Mouse (Mus musculus) yolk sac, embryonic 10.5 days (tissue): ENCODE results near the gene Dnah8.

Experiments
- DNase-seq: peaks from one replicate; pipeline ENCODE4 v3.0.0-alpha.2; 2017; ENCODE audit warnings: low spot score

The Dnah8 gene

DNA sequence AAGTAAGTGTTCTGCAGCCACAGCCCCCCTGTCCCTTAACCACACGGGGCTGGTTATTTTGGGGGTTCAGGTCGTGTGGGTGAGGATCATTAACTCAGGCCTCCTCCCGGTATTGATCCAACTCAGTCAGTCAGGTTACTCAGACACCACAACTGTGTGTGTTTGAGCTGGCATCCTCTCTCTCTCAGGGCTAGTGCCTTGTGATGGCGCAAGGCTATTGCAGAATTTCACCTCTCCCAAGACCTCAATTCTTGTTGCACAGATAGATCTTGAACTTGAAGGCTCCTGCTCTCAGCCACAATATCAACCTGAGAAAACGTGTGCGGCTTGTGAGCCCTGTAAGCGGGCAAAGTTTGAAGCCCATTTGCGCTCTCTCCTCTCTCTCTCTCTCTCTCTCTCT, 38.0 kb downstream of the Dnah8 start:
- DNase-seq = no peak

DNA sequence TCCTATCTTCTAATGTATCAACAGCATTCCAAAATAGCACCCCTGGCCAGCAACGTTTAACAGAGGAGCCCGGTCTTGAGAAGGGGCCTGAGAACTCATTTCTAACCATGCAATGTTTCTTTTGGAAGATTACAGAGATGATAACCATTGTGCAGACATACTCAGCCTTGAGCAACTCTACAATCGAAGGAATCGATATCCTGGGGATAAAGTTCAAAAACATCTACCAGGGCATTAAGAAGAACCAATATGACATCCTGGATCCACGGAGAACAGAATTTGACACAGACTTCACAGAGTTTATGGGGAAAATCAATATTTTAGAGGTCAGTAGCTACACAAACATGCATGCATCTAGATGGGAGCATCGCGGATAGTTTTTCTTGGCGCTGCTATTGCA, 39.0 kb downstream of the Dnah8 start:
- DNase-seq = no peak

DNA sequence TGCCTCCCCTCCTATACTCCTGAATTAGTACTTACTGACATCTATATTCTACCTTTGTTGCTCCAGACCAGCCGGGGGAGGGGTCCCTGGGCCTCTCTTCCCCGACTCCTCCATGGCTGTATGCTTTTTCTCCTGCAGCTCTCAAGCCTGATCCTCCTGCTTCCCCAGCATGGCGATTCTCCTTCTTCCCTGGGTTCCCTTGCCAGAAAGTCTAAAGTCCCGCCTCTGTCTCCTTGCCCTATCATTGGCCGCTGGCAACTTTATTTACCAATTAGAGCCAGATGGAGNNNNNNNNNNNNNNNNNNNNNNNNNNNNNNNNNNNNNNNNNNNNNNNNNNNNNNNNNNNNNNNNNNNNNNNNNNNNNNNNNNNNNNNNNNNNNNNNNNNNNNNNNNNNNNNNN, 40.7 kb downstream of the Dnah8 start:
- no peak for DNase-seq

DNA sequence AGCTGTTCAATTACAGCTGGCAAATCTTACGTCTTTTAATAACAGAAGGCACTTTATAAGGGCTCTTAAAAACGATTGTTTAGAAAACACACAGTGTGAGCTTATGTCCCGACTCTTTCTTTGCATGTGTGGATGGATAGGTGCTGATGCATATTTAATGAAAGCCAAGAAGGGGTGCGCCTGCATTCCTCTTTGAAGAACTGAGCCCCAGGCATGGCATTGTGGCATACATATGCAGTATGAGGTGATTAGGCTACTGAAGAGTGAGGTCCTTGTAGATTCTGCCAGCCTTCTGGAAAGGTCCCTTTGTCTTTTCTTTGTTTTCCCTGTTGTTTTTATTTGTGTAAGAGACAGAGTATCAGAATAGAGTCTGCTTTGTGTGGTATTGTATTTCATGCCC, 48.4 kb downstream of the Dnah8 start:
- no peak for DNase-seq

DNA sequence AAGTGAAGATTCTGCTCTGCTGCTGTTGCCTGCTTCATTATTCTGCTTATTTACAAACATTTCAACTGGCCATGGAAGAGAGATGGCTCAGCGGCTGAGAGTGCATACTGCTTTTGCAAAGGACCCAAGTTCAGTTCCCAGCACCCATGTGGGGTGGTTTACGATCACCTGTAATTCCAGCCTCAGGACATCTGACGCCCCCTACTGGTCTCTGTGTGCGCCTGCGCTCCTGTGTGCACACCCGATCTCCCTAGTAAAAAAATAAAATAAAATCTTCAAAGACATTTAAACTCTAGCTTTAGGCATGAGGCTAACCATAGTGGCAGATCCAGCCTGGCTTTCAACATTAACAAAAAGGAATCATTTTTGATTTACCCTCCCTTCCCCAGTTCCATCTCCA, 48.9 kb downstream of the Dnah8 start:
- no peak for DNase-seq

DNA sequence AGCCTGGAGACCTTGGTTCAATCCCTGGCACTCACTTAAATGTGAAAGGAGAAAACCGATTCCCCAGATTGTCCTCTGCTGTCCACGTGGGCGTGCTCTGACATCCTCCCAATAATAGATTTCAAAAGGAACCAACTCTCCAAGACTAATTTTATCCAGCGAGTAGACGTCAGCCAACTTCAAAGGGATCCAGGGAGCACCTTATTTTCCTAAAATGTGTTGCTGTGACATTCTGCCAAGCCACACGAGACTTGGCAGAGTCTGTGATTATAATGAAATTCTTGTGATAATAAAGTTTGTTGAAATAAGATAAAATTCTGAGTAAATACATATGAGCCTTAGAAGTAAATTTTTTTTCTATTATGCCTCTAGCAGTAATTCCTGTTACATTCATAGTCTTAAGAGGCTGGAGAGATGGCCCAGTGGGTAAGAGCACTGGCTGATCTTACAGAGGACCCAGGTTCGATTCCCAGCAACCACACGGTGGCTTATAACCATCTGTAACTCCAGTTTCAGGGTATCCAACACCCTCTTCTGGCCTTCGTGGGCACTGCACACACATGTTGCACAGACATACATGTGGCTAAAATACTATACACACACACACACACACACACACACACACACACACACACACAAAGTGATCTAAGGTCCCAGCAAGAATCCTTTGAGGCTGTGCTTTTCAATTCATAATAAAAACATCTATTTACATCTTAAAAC, 51.0 kb downstream of the Dnah8 start:
- no peak for DNase-seq

DNA sequence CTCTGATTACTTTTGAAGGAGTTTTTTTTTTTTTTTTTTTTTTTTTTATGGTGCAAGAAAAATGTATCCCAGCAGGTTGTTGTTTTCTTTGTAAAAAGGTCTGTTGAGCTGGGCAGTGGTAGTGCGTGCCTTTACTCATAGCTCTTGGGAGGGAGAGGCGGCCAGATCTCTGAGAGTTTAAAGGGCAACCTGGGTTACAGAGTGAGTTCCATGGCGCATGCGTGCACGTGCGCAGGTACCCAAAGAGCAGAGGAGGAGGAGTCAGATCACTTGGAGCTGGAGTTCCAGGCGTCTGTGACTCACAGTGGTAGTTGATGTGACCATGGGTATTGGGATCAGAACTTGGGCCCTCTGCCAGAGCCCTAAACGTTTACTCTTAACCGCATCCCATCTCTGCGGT, 54.4 kb downstream of the Dnah8 start:
- DNase-seq = no peak

DNA sequence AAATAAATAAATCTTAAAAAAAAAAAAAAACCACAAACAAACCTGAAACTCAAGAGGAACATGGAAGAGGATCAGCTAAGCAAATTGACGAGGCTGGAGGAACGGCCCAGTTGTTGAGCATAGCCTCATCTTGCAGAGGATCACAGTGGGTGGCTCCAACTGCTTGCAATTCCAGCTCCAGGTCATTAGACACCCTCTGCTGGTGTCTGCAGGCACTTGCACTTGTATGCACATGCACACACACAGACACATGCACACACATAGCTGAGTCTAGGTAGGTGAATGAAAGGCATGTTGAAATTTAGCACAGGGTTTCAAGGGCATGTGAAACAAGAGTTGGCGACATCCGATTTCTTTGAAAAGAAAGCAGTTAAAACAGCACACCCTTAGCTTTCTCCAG, 55.5 kb downstream of the Dnah8 start:
- DNase-seq = no peak

DNA sequence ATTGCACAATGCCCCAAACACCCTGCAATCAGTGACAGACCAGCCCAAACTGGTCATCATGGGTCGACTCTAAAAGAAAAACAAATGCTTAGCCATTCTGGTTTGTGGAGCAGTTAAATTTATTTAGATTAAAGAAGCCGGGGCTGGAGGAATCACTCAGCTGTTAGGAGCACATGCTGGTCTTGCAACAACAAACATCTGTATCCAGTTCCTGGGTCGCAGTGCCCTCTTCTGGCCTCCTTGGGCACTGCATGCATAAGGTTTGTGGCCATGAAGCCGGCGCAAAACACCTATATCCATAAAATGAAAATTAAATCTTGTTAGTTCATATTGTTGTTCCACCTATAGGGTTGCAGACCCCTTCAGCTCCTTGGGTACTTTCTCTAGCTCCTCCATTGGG, 57.5 kb downstream of the Dnah8 start:
- DNase-seq = peak; percentile 34

DNA sequence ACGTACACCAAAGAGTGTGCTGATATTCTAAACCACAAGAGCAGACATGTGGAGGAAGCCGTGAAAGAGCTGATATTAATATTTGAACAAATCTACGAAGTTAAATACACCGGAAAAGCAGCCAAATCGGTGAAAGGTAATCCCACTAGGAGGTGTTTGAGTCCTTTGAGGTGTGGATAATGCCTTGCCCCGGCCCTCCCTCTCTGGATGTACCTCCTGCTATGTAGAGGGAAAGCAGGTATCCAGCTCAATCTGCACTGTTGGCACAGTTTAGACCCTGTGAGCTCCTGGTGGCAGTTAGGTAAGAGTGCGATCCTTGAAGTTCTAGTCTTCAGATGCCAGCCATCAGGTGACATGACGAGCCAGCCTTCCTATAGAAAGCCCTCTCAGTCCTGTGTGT, 66.0 kb downstream of the Dnah8 start:
- DNase-seq = no peak

DNA sequence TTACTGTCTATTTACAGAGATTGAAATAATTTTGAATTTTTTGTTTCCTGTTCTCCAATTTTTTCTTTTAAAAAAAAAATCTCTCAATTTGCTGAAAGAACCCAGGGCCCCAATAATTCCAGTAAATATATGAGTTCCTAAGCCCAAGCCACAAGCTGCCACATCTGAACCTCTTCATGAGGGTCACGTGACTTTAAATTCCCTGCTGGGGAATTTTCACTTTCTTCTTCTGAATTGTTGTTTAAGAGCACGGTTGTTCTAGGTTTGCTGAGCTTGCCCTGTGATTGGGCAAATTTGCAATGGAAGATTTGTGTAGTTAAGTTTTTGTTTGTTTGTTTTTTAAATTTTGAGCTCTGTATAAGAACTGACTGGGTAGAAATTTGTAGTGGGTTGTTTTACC, 67.3 kb downstream of the Dnah8 start:
- DNase-seq = no peak

DNA sequence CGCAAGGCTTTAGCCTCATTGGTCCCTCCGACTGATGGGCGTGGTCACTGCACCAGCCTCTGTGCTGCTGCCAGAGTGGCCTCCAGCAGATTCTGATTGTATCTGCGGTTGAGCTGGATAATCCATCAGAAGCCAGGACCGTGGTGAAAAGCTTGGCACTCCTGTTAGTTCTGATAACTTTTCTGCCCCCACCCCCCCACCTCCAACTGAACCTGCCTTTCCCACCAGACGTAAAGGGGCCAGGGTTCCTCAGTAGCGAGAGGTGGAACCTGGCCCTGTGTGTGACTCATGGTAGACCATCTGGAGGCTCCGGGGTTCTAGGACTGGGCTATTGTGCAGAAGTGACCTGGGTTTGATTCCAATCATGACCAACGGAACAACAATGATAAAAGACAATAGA, 70.1 kb downstream of the Dnah8 start:
- no peak for DNase-seq

DNA sequence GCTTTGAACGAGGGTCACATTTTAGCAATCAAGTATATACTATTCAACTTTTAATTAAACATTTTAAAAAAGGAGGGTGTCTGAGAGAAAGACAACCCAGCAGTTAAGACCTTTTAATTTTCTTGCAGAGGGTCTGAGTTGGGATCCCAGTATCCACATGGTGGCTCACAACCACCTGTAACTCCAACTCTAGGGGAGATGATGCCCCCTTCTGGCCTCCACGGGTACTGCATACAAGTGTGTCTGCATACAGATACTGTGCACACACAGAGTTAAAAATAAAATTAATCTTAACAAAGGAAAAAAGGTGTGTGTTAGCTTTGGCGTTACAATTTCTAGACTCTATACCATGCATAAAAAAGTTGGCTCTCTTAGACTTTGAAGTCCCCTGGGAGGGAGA, 90.6 kb downstream of the Dnah8 start:
- DNase-seq = no peak

DNA sequence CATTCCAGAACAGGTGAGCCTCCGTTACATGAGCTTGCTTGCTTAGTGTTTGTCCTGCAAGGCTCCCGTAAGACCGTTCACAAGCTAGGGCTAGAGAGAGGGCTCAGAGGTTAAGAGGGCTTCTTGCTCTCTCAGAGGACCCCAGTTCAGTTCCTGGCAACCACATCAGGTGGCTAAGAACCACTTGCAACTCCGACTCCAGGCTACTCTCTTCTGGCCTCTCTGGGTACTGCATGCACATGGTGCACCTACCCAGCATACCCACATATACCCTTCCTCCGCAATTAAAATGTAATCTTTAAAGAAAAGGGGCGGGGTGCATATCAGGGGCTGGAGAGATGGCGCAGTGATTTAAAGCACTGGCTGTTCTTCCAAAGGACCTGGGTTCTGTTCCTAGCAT, 94.0 kb downstream of the Dnah8 start:
- no peak for DNase-seq

DNA sequence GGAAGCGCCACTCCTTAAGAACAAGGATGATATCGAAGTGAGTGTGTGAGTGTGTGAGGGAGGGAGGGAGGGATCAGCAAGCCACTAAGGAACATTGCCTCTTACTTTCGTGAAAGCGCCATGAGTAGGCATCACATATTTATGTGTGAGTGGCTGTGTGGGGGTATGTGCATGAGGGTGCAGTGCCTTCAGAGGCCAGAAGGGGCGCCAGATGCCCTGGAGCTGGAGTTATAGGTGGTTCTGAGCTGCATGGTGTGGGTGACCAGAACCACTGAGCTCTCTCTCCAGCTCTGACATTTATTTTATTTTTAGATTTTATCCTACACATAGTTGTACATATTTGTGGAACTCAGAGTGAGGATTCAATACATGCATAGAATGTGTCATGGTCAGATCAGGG, 94.9 kb downstream of the Dnah8 start:
- no peak for DNase-seq

DNA sequence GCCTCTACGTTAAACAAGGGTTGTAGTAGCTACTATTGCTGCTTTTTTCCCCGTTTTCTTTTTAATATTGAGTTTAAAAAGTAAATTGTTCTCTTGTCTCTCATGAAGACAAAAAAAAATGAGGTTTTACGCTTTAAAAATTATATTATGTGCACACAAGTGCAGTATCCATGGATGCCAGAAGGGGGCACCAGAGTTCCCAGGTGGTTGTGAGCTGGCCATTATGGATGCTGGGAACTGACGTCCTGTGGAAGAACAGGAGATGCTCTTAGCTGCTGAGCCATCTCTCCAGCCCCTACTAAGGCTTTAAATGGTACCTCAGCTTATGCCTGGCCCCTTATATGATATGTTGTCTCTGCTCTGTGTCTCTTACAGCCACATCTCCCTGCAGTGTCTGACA, 103.6 kb downstream of the Dnah8 start:
- no peak for DNase-seq

DNA sequence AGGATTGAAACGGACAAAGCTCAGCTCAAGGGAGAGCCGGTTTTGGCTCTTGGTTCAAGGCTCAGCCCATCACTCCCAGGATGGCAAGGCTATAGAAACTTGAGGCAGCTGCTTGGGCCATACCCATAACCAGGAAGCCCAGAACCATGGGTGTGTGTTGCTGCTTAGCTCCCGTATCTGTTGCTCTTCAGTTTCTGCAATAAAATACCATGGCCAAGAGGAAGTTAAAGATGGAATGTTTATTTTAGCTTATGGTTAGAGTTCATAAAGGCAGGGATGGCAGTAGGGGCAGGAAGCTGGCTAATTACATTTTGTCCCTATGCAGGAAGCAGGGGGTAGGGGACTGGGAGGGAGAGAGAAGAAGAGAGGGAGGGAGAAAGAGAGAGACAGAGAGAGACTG, 108.6 kb downstream of the Dnah8 start:
- no peak for DNase-seq

DNA sequence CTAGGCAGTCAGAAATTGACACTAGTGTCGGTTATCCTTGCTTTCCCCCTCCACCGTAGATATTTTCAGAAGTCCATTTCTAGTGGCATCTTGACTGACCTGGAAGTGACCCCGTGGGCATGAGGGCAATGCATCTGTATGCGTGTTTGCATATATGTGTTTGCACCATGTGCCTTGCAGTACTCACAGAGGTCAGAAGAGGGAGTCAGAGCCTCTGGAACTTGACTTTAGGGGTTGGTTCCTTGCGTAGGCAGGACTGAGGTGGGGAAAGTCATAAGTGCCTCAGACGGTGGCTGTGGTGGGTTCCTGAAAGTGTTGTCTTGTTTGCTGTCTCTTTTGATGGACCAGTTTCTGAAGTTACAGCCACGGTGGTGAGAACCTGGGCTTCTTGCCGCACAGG, 110.6 kb downstream of the Dnah8 start:
- no peak for DNase-seq

DNA sequence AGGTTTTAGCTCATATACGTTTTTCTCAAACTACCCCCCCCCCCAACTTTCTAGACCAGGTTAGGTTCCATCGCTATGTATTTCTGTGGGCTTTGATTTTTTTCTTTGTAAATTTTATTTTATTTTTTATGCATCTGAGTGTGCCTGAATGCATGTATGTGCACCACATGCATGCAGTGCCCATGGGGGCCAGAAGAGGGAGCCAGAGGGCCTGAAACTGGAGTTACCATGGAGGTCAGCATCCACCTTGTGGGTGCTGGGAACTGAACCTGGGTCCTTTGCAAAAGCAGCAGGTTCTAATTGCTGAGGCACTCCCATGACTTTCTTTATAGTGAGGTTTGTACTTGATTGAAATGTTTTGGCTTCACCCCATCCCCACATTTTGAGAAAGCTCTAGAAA, 111.3 kb downstream of the Dnah8 start:
- DNase-seq = no peak

DNA sequence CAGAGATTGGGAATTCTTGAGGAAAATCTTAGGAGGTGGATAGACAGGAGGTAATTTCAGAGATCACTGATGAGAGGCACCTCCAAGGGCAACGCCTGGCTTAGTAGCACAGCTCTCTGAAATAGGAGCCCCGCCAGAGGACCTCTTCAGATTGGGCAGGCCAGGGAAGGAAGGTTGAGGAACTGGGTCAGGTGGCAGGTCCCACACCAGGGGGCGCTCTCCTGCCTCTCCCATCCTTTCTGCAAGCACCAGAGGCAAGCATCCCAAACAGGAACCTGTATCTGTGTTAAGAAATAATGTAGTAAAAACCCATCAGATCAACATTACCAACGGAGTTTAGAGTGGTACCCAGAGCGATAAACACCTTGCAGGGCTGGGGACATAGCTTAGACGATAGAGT, 113.6 kb downstream of the Dnah8 start:
- DNase-seq = no peak

DNA sequence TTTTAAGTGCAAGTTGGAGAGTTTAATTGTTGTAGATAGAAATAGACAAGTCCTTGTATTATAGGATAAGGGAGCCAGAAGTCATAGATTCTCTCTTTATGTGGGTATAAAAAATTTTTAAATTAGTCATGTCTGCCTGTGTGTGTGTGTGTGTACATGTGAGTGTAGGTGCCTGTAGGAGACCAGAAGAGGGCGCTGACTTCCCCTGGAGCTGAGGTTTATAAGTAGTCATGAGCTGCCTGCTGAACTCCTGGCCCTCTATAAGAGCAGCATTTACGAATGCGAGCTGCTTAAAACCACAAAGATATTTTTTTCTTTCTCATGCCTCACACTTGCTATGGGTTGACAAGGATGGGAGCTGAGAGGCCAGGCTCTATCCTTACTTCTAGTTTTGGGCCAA, 115.6 kb downstream of the Dnah8 start:
- no peak for DNase-seq

DNA sequence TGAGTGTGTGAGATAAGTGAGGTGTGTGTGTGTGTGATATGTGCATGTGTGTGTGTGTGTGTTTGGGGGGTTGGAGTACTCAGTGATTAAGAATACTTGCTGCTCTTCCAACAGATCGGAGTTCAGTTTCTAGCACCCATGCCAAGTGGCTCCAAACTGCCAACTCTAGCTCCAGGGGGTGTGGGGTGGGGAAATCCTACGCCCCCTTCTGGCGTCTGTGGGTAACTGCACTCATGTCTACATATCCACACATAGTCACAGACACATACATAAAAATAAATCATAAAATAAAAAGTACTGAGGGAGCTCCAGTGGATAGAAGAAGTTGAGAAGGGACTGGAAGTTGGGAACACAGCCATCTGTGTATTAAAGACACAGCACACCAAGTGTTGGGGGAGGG, 119.8 kb downstream of the Dnah8 start:
- no peak for DNase-seq

DNA sequence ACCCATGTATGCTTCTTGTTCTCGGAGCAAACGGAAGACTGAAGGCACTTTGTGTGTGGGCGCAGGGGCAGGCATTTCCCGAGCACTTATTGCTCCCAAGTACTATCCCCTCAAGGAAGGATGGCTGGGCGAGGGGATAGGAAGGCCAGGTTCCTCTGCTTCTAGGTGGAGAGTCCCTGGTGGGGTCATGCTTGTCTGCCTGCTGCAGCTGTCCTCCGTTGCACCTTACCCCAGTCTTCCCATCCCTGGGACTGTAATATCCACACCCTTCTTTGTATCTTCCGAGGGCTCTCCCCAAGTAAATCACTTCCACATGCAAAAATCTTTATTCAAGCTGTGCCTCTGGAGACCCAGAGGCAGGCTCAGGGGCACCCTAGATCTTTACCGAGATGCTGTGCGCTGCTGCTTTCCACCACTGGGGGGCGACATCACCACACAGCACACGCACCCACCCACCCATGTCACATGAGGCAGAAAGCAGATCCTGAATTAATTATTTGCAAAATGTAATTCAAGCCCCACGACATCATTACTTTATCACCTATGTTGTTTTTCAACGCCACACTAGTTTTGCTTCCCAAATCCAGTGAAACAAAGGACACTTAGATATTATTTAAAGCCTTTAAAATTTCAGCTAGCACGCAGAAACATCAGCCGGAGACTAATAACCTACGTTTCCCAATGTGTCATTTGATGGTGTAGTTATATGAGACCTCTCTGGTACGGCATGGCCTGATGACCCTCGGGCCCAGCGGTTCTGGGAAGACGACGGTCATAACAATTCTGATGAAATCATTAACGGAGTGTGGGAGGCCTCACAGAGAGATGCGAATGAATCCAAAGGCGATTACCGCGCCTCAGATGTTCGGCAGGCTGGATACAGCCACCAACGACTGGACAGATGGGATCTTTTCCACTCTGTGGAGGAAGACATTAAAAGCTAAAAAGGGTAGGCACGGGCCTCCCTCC, 122.2 kb downstream of the Dnah8 start:
- no peak for DNase-seq

DNA sequence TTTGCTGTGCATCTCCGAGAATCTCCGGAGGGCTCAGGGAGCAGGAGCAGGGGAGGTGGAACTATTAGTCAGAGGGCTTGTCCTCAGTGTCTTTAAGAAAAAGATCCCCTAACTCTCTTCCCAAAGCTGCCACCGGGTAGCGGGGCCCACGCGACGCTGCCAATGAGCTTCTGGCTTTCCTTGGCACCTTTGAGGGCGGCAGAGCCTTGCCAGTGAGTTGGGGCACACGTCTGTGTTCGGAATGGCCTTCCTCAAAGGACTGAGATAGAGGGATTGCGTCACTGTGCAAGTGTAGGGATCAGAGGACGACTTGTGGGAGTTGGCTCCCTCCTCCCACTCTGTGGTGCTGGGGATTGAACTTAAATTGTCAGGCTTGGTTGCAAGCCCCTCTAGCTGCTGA, 125.2 kb downstream of the Dnah8 start:
- no peak for DNase-seq
